Mouse (Mus musculus): ENCODE data around the gene Hcn1.

DNA sequence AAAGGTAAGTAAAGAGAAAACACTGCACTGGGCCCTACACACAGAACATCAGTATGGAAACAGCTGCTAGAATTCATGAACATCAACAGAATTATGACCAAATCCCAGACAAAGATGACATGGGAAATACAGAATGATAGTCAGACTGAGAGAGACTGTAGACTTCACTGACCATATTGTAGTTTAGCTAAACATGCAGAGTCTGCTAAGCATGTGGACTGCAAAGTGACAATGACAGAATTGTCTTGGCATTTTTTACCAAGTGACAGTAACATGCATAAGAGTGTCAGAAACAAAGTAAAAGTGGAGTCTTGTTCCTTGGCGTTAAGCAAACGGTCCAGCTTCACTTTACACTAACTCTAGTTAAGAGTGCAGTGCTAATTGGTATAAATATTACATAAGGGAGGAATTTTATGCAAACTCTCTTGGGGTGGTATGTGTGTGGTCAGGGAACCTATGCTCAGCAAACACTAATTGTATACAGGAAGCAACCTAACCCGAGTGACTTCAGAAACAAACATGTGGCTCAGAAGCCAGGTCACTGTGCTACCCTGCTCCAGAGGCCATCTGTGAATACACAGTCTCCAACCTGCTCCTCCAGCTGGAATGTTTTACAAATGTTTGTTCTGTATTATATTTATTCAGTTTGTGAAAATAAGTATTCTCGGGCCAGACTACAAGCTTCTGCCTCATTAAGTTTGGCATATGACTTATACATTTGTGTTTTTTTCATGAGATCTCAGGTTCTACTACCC is 278.5 kb downstream of the Hcn1 start:
- no peak for TF ChIP-seq CTCF (IDR thresholded peaks at IDR 0.05; ENCODE audit: control insufficient read depth, insufficient read depth, insufficient read length)
- no peak for TF ChIP-seq MYOD1 (IDR thresholded peaks at IDR 0.05; ENCODE audit: control insufficient read depth, insufficient read length, low read depth)
- no peak for TF ChIP-seq MYOG (IDR thresholded peaks at IDR 0.05; ENCODE audit: control insufficient read depth, extremely low read depth, insufficient read length)
- TF ChIP-seq CEBPB (IDR thresholded peaks at IDR 0.05; ENCODE audit: low read depth) = no peak
- TF ChIP-seq USF1 (IDR thresholded peaks at IDR 0.05; ENCODE audit: low read depth) = no peak
- TF ChIP-seq MAX (IDR thresholded peaks at IDR 0.05) = no peak
